Mouse (Mus musculus) urinary bladder, adult 18-20 months (tissue): ENCODE results near the gene Fam170b.

Experiments used
- DNase-seq, 2 experiments: peaks; one replicate each; pipeline ENCODE4 v3.0.0; 2022; ENCODE audit warnings: low spot score in 2 of 2, mixed read lengths in 2 of 2

The Fam170b gene

GRCm38 (mm10) chr14:32833847-32834246, at the start of gene Fam170b:
TSS of gene Fam170b (plus strand) at chr14:32833962.
- DNase-seq, result no peak

- DNase-seq, result peak in 1 of 2 experiments; percentile 6
Measured at GRCm38 (mm10) chr14:32784130-32784747, 49.5 kb upstream of the Fam170b start.

- DNase-seq, result no peak
Measured at GRCm38 (mm10) chr14:32784748-32785134, 49.0 kb upstream of the Fam170b start.

DNA sequence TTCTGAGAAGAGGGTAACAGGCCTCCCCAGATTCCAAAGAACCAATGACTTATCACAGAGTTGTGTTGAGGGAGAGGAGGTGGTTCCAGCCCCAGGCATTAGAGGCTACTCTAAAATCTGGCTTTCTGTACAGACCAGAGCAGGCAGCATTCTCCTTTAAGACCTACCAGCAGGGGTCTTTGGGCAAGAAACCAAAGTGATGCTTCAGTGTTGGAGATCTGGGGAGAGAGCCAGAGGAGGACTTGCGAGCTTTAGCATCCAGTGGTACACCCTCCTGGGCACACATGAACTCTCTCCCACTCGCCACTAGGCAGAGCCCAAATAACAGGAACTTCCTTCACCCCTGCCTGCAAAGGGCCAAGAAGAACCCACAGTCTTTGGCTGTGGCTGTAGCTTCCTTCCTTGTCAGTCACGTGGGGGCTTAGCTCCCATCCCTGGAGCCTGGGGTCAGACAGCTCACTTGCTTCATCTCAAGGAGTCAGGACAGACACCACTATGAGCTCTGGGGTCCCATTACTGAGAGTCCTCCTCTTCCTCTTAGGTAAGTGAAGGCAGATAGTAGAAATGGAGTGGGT, 48.1 kb upstream of the Fam170b start, which contains the start of gene Tmem273:
Gene Tmem273 (plus strand): TSS at position 408 of the 575 bp plus-strand sequence.
- DNase-seq, result no peak

- no peak for DNase-seq
Measured at GRCm38 (mm10) chr14:32787691-32788090, 46.1 kb upstream of the Fam170b start.

DNA sequence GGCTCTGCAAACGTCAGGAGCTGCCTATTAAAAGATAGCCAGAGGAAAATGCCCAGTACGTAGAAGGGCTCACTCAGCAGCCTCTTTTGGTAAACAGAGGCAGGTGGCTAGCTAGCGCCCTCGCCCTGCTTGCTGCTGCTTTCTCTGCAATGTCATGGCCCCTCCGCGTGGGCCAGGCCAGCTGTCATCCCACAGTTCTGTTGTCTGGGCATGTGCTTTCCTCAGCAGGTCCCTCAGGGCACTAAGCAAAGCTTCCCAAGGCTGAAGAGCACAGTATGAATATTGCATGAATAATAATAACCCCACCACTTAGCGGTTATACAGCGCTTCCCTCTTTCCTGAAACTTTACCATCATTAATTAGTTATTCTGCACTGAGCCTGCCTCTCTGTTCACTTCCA, 37.4 kb upstream of the Fam170b start:
- no peak for DNase-seq

GRCm38 (mm10) chr14:32797803-32798202, 36.0 kb upstream of the Fam170b start:
- no peak for DNase-seq

DNA sequence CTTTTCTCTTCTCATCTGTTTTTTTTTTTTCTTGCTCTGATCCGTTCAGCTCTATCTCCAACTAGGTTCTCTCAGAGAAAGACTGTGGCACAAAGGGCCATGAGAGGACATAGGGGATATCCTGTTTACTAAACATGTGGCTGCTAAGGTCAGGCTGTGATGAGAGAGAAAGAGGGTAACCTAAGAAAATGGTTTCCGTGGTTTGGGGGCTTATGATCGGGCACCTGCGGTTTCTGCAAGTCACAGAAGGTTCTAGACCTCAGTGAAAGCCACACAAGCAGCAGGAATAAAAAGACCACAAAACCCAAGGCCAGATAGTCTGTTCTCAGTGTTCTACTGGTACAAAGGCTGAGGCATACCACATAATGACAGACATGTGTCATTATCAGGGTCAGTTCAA, 35.4 kb upstream of the Fam170b start:
- no peak for DNase-seq

- DNase-seq, result no peak
Measured at GRCm38 (mm10) chr14:32800048-32800447, 33.7 kb upstream of the Fam170b start.

- peak in 1 of 2 experiments; percentile 11 for DNase-seq
Measured at GRCm38 (mm10) chr14:32801016-32801661, 32.6 kb upstream of the Fam170b start.

DNA sequence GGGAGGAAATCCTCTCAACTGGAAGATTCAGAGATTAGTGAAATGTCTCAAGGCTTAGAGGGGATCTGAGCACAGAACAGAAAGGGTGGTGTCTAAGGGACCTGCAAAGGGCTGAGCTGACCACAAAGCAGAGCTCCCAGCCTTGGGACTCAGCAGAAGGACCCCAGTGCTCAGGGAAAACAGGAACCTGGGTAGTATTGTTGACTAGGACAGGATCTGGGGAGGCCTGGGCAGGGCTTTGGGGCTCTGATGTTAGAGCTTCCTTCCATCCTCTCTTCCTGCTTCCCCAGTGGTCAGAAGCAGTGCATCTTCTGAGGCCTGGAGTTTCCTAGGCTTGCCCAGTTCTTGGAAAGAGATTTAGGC, 32.1 kb upstream of the Fam170b start:
- DNase-seq, result no peak

GRCm38 (mm10) chr14:32810111-32810510, 23.7 kb upstream of the Fam170b start:
- no peak for DNase-seq

DNA sequence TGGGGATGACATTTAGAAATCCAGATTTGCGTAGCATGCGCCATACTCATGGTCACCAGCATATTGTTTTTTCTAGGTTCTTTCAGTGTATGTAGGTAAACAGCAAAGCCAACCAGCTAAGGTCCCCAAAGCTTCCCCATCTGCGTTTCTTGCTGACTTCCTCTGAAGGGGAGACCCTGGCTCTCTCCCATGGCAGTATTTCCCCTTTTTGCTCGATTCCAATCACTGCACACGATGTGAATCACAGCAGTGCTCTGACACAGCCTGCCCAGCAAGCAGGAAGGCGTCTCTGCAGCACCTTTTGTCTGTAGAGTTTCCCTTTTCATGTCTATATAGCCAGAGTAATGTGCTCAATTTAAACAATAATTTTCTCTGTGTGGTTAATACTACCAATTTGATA, 21.3 kb upstream of the Fam170b start:
- DNase-seq, result no peak

- DNase-seq, result no peak
Measured at GRCm38 (mm10) chr14:32814961-32815360, 18.8 kb upstream of the Fam170b start.

DNA sequence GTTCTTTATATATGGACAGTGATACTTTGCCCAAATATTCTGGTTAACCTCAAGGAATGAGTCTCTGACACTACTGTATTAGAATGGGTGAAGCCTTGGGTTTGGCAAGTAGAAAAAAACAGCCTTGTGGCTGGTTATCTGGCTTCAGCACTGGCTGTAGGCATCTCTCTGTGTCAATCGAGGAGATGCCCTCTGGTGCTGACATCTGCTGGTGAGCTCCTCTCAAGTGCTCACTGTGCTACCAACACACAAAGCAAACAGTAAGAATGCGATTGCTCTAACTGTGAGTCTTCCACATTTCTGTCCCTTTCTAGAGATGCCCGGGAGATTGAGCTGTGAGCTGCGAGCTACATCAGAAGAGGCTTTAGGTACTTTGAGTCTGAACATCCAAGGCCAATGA, 17.2 kb upstream of the Fam170b start:
- no peak for DNase-seq

DNA sequence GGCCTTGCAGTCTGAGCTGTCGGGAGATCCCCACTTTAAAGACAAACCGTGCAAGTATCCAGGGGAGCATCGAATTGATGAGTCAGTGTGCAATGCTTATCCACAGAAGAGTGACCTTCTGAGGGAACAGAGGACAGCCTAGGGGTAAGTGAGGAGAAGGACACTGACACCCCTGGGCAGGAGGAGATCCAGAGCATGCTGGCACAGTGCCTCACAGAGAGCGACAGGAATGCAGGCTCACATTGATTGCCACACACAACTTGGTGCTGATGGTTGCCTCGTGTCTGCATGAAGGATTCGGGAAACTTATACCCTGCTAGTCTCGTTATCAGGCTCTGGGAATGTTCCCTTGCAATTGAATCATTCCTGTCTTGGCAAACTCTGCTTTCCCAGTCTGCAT, 16.5 kb upstream of the Fam170b start:
- no peak for DNase-seq

DNA sequence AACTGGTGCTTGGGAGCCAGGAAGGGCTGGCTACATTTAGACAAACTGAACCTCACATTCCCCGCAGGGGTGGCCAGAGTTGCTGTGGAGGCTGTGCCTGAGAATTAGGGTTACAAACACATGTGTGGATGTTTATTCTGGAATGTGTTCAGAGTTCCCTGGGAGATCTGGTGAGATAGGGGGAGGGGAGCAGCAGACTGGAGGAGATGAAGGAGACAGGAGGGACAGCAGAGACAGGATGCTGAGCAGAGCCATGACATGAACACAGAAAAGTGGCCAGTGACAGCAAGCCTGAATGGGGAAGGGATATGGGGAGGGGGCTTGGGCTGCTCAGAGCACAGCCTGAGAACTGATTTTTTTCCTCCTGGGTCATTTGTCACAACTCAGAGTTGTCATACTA, 14.5 kb upstream of the Fam170b start:
- no peak for DNase-seq

- no peak for DNase-seq
Measured at GRCm38 (mm10) chr14:32822812-32823211, 10.9 kb upstream of the Fam170b start.

- no peak for DNase-seq
Measured at GRCm38 (mm10) chr14:32823861-32824260, 9.9 kb upstream of the Fam170b start.

GRCm38 (mm10) chr14:32824267-32825150, 9.3 kb upstream of the Fam170b start:
- no peak for DNase-seq

GRCm38 (mm10) chr14:32825426-32826032, 8.2 kb upstream of the Fam170b start:
- peak in 1 of 2 experiments; percentile 37 for DNase-seq

DNA sequence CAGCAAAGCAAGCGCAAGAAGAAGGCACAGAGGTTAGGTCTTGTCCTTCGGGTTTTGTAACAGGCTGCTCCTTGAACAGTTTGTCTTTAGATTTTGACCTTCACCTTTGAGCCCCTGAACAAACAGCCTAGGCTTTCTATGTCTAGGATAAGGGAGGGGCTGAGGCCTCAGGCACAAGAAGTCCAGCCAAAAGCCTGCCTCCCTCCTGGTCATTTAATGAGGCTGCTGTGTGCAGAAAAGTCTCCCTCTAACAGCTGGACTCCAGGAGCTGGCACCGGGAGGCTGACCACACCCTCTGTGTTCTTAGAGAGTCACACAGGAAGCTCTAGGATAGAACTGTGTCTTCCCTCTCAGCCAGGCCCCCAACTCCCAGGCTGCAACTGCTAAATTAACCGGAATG, 6.6 kb upstream of the Fam170b start:
- peak in 1 of 2 experiments; percentile 50 for DNase-seq
